Mouse (Mus musculus) kidney, embryonic 16.5 days (tissue): ENCODE data around the gene Ociad1. TPM values are rescaled to one million over a fixed set of nuclear protein-coding genes. Genes with fewer than 3 reads are reported as not detected.
A peak's percentile ranks its signal among the peaks of the same experiment; 100 is the strongest.

Experiments used
- ATAC-seq: fragments of 200-750 bp; cut with Nextera tagmentation; 2 replicates; pipeline ENCODE4 v1.8.0; 2017; ENCODE audit warnings: moderate TSS enrichment; ENCODE audit not compliant: low FRiP score, low TSS enrichment
- H3K27ac ChIP-seq: fragments of 300-500 bp; sonication (generic); 2 replicates; pipeline ENCODE4 v1.5.1; 2014; ENCODE audit warnings: low read length
- H3K27me3 ChIP-seq: fragments of 300-500 bp; sonication (generic); 2 replicates; pipeline ENCODE4 v1.6.1; 2014; ENCODE audit warnings: low read length, control low read depth, mixed read lengths; ENCODE audit not compliant: insufficient read depth
- H3K36me3 ChIP-seq: fragments of 300-500 bp; sonication (generic); 2 replicates; pipeline ENCODE4 v1.6.1; 2014; ENCODE audit warnings: low read length, control low read depth, mixed read lengths; ENCODE audit not compliant: insufficient read depth
- H3K4me1 ChIP-seq: fragments of 300-500 bp; sonication (generic); 2 replicates; pipeline ENCODE4 v1.6.1; 2014; ENCODE audit warnings: low read length, control low read depth, mixed read lengths; ENCODE audit not compliant: insufficient read depth
- H3K4me2 ChIP-seq: fragments of 300-500 bp; sonication (generic); replicated peaks from 2 replicates; pipeline ENCODE4 v1.6.1; 2014; ENCODE audit warnings: low read depth, low read length
- H3K4me3 ChIP-seq: fragments of 300-500 bp; sonication (generic); 2 replicates; pipeline ENCODE4 v1.5.1; 2014; ENCODE audit warnings: mild to moderate bottlenecking, low read length
- H3K9ac ChIP-seq: fragments of 300-500 bp; sonication (generic); replicated peaks from 2 replicates; pipeline ENCODE4 v1.6.1; 2014; ENCODE audit warnings: low read length
- H3K9me3 ChIP-seq: fragments of 300-500 bp; sonication (generic); 2 replicates; pipeline ENCODE4 v1.6.1; 2016; ENCODE audit warnings: low read length, control low read depth
- WGBS: fragments of 180-500 bp; shearing (Covaris S2); extraction: QIAGEN DNeasy Blood & Tissue Kit; methylation state at CpG from one replicate; pipeline ENCODE4 v1.1.7; 2014; 5-methylcytosine and 5-hydroxymethylcytosine counted together
- polyA plus RNA-seq: library from polyadenylated mRNA; unstranded; fragments of >200 nt; fragmentation: Nextera tagmentation; extraction: Ambion mirVana; gene quantifications from 2 replicates; pipeline ENCODE4 v1.2.1, GENCODE M21; 2015

Ociad1 gene
- polyA plus RNA-seq, 1 experiment from 2014 or later, result 281 TPM

DNA sequence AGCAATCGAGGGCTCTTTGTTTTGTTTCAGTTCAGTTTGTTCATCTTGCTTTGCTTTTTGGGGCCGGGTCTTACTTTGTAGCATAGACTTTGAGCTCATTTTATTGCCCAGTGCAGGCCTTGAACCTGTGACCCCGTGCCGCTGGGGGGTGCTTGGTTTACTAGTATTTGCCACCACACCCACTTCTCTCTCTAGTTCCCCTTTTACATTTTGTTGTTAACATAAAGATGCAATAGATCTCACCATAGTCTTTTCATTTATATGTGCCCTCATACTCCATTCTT, 12.1 kb upstream of the Ociad1 start:
- Histone ChIP-seq H3K4me3 (no peak overlapping the region), H3K27ac (no peak overlapping the region), H3K4me1 (peaks cover 19% of the 10 kb centered on the region), H3K36me3 (no peaks in the 10 kb centered on the region), H3K27me3 (no peaks in the 10 kb centered on the region), H3K9me3 (no peaks in the 10 kb centered on the region), H3K9ac (no peak overlapping the region), H3K4me2 (no peak overlapping the region)
- 52% methylated on average over 4 of the region's 4 CpGs for WGBS
- no peak for ATAC-seq

DNA sequence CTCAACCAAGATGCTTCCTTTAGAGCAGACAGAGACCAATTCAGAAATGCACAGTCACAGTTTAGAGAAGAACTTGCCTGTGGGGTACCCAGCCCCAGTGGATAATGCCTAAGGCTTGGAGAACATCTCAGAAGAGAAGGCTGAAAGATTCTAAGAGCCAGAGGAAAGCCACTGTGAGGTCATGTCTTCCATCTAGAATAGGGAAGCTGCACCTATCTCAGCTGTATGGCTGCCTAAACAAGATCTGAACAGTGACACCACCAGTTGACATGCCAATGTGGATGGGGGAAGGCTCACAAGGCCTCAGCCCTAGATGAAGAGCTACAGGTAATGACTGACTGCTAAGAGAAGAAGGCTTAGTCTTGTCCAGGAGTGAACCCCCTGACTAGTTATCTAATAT, 8.5 kb upstream of the Ociad1 start:
- H3K36me3 ChIP-seq, result no peaks in the 10 kb centered on the region
- no peaks in the 10 kb centered on the region for H3K9me3 ChIP-seq
- ATAC-seq, result no peak
- no peak overlapping the region for H3K27ac ChIP-seq
- H3K9ac ChIP-seq, result no peak overlapping the region
- H3K4me1 ChIP-seq, result peaks cover 14% of the 10 kb centered on the region
- H3K27me3 ChIP-seq, result no peaks in the 10 kb centered on the region
- no peak overlapping the region for H3K4me2 ChIP-seq
- H3K4me3 ChIP-seq, result no peak overlapping the region

DNA sequence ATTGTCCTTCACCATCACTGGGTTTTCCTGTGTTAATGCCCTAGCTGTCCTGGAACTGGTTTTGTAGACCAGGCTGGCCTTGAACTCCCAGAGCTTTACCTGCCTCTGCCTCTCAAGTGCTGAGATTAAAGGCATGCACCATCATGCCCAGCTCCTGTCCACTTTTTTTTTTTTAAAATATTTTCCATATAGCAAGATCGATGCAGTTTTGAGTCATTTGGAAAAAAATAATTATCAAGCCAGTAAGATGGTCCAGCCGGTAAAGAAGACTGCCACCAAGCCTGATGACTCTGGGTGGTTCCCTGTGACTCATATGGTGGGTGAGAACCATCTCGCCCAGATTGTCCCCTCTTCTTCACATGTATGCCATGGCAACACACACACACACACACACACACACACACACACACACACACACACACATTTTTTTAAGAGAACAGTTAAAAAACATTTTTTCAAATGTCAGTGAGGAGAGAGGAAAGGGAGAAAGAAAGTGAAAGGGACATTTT, 7.1 kb upstream of the Ociad1 start:
- no peak for ATAC-seq
- H3K36me3 ChIP-seq, result no peaks in the 10 kb centered on the region
- no peak overlapping the region for H3K4me3 ChIP-seq
- no peak overlapping the region for H3K9ac ChIP-seq
- 0 out of 2 replicates have a peak, but pooled peaks cover 2% of the 10 kb centered on the region for H3K4me1 ChIP-seq
- H3K4me2 ChIP-seq, result no peak overlapping the region
- H3K27ac ChIP-seq, result no peak overlapping the region
- no peaks in the 10 kb centered on the region for H3K9me3 ChIP-seq
- 85% methylated on average over 3 of the region's 3 CpGs for WGBS
- H3K27me3 ChIP-seq, result no peaks in the 10 kb centered on the region

DNA sequence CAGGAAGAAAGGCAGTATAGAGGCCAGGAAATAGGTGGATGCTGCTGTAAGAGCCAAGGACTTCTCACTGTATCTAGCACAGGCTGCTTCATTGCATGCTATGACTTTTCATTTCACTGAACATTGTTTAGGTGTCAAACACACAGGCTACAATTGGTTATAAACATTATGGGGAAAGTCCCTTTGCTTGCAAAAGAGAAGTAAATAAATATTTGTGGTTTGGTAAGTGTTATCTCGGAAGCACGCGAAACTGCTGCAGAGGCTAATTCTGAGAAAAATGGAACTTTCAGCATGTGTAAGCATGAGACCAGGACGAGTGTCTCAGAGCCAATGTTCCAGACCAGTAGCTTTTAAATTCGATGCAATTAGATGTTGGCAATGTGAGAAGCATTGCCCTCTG, 6.0 kb upstream of the Ociad1 start:
- Histone ChIP-seq H3K27ac (no peak overlapping the region), H3K27me3 (no peaks in the 10 kb centered on the region), H3K4me3 (no peak overlapping the region), H3K36me3 (no peaks in the 10 kb centered on the region), H3K9me3 (no peaks in the 10 kb centered on the region), H3K4me2 (no peak overlapping the region), H3K9ac (no peak overlapping the region), H3K4me1 (no peaks in the 10 kb centered on the region)
- WGBS, result 61% methylated on average over 5 of the region's 5 CpGs
- no peak for ATAC-seq

DNA sequence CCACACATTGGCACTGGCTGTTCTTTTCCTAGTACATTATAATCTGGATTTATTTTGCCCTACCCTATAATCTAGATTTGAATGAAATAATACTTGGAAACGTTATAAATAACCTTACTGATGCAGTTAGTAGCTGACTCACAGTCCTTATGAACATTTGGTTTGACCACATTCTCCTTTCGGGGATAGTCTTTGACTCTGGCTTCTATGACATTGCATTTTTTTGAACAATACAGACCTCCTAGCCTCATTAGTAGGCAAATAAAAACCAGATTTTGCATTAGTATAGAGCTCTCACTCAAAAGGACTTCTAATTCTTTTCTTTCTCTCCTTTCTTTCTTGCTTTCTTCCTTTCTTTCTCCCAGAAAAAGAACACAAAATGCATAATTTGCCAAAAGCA, 2.7 kb upstream of the Ociad1 start:
- ATAC-seq, result no peak
- Histone ChIP-seq H3K4me3 (no peak overlapping the region), H3K9me3 (no peaks in the 10 kb centered on the region), H3K9ac (no peak overlapping the region), H3K4me1 (peaks cover 13% of the 10 kb centered on the region; the same call in 1 of the 2 replicates), H3K27me3 (no peaks in the 10 kb centered on the region), H3K4me2 (no peak overlapping the region), H3K36me3 (0 out of 2 replicates have a peak, but pooled peaks cover 2% of the 10 kb centered on the region), H3K27ac (no peak overlapping the region)
- WGBS, result 69% methylated on average over 2 of the region's 2 CpGs

DNA sequence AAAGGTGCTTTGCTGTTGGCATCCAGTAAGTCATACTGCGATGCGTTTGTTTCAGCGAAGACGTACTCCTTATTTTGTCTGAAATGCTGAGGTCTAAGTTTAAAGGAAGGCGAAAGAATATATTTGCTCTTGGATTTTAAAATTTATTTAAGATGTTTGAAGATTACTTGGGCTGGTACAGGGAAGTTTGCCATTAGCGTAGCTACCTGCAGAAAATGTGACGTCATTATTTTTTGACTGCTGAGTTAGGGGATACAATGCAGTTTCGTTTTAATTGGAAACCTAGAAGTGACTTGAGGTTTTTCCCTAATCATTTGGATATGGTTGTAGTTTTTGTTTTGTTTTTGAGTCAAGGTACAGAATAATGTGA, 859 bp downstream of the Ociad1 start:
- ATAC-seq, result no peak
- Histone ChIP-seq H3K27ac (peak overlapping the region; percentile 95; the same call in 1 of the 2 replicates), H3K27me3 (no peaks in the 10 kb centered on the region), H3K36me3 (peaks cover 13% of the 10 kb centered on the region), H3K4me1 (peaks cover 16% of the 10 kb centered on the region; the same call in 1 of the 2 replicates), H3K9me3 (no peaks in the 10 kb centered on the region), H3K4me2 (peak overlapping the region; percentile 82), H3K9ac (peak overlapping the region; percentile 97), H3K4me3 (peak overlapping the region; percentile 98)
- WGBS, result 11% methylated on average over 8 of the region's 8 CpGs

DNA sequence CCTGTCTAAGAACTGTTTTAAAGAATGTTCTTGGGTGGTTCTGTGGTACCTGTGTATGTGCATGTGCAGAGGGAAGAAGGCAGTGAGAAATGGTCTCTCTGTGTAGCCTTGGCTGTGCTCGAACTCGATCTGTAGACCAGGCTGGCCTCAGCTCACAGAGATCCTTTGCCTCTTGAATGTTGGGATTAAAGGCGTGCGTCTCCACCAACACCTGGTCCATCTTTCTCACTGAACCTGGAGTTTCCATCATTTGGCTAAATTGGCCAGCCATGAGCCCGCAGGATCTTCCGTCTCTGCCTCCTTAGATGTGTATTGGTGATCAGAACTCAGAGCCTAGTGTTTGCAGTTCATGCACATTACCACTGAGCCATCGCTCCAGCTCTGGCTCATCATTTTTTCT, 2.4 kb downstream of the Ociad1 start:
- no peak for ATAC-seq
- no peak overlapping the region for H3K27ac ChIP-seq
- H3K4me3 ChIP-seq, result no peak overlapping the region
- 95% methylated on average over 7 of the region's 7 CpGs for WGBS
- H3K9me3 ChIP-seq, result no peaks in the 10 kb centered on the region
- no peaks in the 10 kb centered on the region for H3K27me3 ChIP-seq
- peaks cover 16% of the 10 kb centered on the region; the same call in 1 of the 2 replicates for H3K4me1 ChIP-seq
- no peak overlapping the region; the same call in 1 of the 2 replicates for H3K4me2 ChIP-seq
- no peak overlapping the region for H3K9ac ChIP-seq
- peaks cover 17% of the 10 kb centered on the region for H3K36me3 ChIP-seq

DNA sequence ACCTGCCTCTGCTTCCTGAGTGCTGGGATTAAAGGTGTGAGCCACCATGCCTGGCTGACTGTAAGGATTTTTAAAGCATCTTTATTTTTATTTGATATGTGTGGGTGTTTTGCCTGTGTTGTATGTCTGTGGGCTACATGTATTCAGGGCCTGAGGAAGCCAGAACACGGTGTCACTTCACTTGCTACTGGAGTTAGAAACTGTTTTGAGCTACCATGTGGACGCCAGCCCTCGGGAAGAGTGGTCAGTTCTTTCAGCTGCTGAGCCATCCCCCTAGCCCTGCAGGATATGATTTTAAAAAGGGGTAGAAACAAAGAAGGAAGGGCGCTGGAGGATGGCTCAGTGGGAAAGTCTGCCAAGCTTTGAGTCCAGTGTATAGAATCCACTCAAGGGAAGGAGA, 3.3 kb downstream of the Ociad1 start:
- H3K4me1 ChIP-seq, result peaks cover 16% of the 10 kb centered on the region; the same call in 1 of the 2 replicates
- no peak overlapping the region for H3K4me3 ChIP-seq
- H3K9ac ChIP-seq, result no peak overlapping the region
- no peaks in the 10 kb centered on the region for H3K27me3 ChIP-seq
- ATAC-seq, result no peak
- no peaks in the 10 kb centered on the region for H3K9me3 ChIP-seq
- WGBS, result 91% methylated on average over 4 of the region's 4 CpGs
- H3K27ac ChIP-seq, result no peak overlapping the region
- H3K36me3 ChIP-seq, result peaks cover 24% of the 10 kb centered on the region
- H3K4me2 ChIP-seq, result no peak overlapping the region

DNA sequence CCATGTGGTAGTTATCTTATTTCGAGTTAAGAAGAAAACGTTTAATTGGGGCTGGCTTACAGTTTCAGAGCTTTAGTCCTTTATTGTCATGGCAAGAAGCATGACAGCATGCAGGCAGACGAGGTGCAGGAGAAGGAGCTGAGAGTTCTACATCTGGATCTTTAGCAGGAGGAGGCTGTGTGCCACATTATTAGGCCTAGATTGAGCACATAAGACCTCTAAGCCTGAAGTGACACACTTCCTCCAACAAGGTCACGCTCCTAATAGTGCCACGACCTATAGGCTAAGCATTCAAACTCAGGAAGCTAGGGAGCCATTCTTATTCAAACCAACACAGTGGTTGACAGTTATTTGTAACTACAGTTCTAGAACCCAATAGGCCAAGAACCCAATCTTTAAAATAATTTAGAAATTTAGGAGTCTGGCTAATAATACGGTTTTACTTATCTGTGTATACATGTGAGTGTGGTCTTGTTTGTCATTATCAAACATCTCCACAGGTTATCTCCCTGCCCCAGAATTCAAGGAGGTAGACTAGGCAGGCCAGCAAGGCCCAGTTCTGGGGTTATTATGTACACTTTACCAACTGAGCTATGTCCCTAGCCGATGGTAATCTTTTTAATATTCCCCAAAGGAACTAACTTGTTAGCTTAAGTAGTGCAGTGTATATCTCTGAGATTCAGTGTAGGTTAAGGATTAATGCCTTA, 9.2 kb downstream of the Ociad1 start:
- no peak overlapping the region for H3K4me2 ChIP-seq
- no peaks in the 10 kb centered on the region for H3K4me1 ChIP-seq
- H3K4me3 ChIP-seq, result no peak overlapping the region
- no peak overlapping the region for H3K27ac ChIP-seq
- no peak for ATAC-seq
- H3K36me3 ChIP-seq, result peaks cover 51% of the 10 kb centered on the region
- no peaks in the 10 kb centered on the region for H3K27me3 ChIP-seq
- H3K9me3 ChIP-seq, result no peaks in the 10 kb centered on the region
- WGBS, result 87% methylated on average over 7 of the region's 7 CpGs
- H3K9ac ChIP-seq, result no peak overlapping the region

DNA sequence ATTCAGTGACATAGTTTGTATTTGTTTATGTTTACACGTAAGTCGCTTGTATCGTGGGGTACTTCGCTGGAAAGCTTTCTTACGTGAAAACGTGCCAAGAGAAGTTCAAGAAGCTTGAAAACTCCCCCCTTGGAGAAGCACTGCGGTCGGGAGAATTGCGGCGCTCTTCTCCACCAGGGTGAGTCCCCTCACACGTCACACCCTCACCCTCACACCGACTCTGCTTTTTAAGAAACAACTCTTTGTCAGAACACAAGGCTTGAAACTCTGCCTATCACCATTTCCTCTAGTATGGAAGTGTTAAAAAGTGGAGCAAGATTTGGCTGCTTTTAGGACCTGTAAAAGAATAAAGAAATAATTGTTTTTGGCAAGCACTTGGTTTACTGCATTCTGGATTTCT, 11.9 kb downstream of the Ociad1 start:
- no peak for ATAC-seq
- Histone ChIP-seq H3K9me3 (no peaks in the 10 kb centered on the region), H3K4me1 (no peaks in the 10 kb centered on the region), H3K4me3 (no peak overlapping the region), H3K27ac (no peak overlapping the region), H3K27me3 (no peaks in the 10 kb centered on the region), H3K36me3 (peaks cover 62% of the 10 kb centered on the region), H3K4me2 (no peak overlapping the region), H3K9ac (no peak overlapping the region)
- 85% methylated on average over 12 of the region's 12 CpGs for WGBS
